Mouse (Mus musculus) right cerebral cortex, postnatal 4 days (tissue): ENCODE results near the gene 1700028P14Rik.
A peak's percentile ranks its signal among the peaks of the same experiment; 100 is the strongest.
"Not testable (repeated sequence)": the region's sequence is repeated elsewhere in the genome, so short reads cannot be mapped to it uniquely, and the experiment has no call there.

Experiments used
- DNase-seq: peaks from one replicate; pipeline ENCODE4 v3.0.0-alpha.2; 2022

1700028P14Rik gene

GRCm38 (mm10) chr19:23652644-23653043 lies at the start of gene 1700028P14Rik:
1700028P14Rik (minus strand) TSS chr19:23652812.
- DNase-seq, result peak; percentile 73

GRCm38 (mm10) chr19:23699131-23699530 lies 46.5 kb upstream of the 1700028P14Rik start:
- DNase-seq, result no peak

GRCm38 (mm10) chr19:23698366-23698765 lies 45.8 kb upstream of the 1700028P14Rik start:
- DNase-seq, result no peak

- no peak for DNase-seq
Observed at GRCm38 (mm10) chr19:23697861-23698260, 45.2 kb upstream of the 1700028P14Rik start.

GRCm38 (mm10) chr19:23694344-23694743 lies 41.7 kb upstream of the 1700028P14Rik start:
- no peak for DNase-seq

- no peak for DNase-seq
Observed at GRCm38 (mm10) chr19:23688421-23688946, 35.9 kb upstream of the 1700028P14Rik start.

GRCm38 (mm10) chr19:23687296-23688021 lies 34.8 kb upstream of the 1700028P14Rik start, which contains the start of gene Ptar1:
Ptar1 (plus strand) TSS chr19:23687429.
- DNase-seq, result peak; percentile 94

GRCm38 (mm10) chr19:23686962-23687295 lies 34.3 kb upstream of the 1700028P14Rik start:
- no peak for DNase-seq

GRCm38 (mm10) chr19:23675656-23676055 lies 23.0 kb upstream of the 1700028P14Rik start:
- DNase-seq, result not testable (repeated sequence)

GRCm38 (mm10) chr19:23673021-23673420 lies 20.4 kb upstream of the 1700028P14Rik start:
- no peak for DNase-seq

- DNase-seq, result no peak
Observed at GRCm38 (mm10) chr19:23668142-23668655, 15.6 kb upstream of the 1700028P14Rik start.

- no peak for DNase-seq
Observed at GRCm38 (mm10) chr19:23664083-23664482, 11.5 kb upstream of the 1700028P14Rik start.

GRCm38 (mm10) chr19:23658350-23658749 lies 5.7 kb upstream of the 1700028P14Rik start:
- no peak for DNase-seq

GRCm38 (mm10) chr19:23657261-23657932 lies 4.8 kb upstream of the 1700028P14Rik start:
- no peak for DNase-seq

GRCm38 (mm10) chr19:23653154-23653553 lies 542 bp upstream of the 1700028P14Rik start:
- DNase-seq, result no peak

- no peak for DNase-seq
Observed at GRCm38 (mm10) chr19:23647308-23647707, 5.3 kb downstream of the 1700028P14Rik start.

GRCm38 (mm10) chr19:23645347-23645746 lies 7.3 kb downstream of the 1700028P14Rik start:
- DNase-seq, result no peak

GRCm38 (mm10) chr19:23643819-23644218 lies 8.8 kb downstream of the 1700028P14Rik start:
- no peak for DNase-seq

- no peak for DNase-seq
Observed at GRCm38 (mm10) chr19:23636786-23637185, 15.8 kb downstream of the 1700028P14Rik start.

GRCm38 (mm10) chr19:23631611-23632492 lies 20.8 kb downstream of the 1700028P14Rik start:
- no peak for DNase-seq

GRCm38 (mm10) chr19:23614268-23614667 lies 38.3 kb downstream of the 1700028P14Rik start:
- DNase-seq, result no peak

- no peak for DNase-seq
Observed at GRCm38 (mm10) chr19:23609724-23610123, 42.9 kb downstream of the 1700028P14Rik start.

GRCm38 (mm10) chr19:23607951-23608350 lies 44.7 kb downstream of the 1700028P14Rik start:
- no peak for DNase-seq
